Comparison of ENCODE assay signal across 34 mouse cellular contexts in genomic region chr12:76446201-76446600, GRCm38 (mm10). TPM values are rescaled to one million over a fixed set of nuclear protein-coding genes. Genes with fewer than 3 reads are reported as not detected.
DNase-seq lines count a peak whose midpoint lies in the region; ATAC-seq lines count a peak whose summit lies in the region.
"Had no signal": no experiment of that assay in that cellular context is flagged by ENCODE, and none has a peak within 500 bp of the region (broad histone marks: within the 10 kb centered on the region; RNA-seq: fewer than 3 reads in every experiment).

No protein-coding gene starts in this region.

- no peak overlapping the region for H3K4me3 ChIP-seq in heart, embryonic 11.5 days (ENCODE audit: low read depth, low read length)
- no peak overlapping the region for H3K4me3 ChIP-seq in forebrain, embryonic 12.5 days (replicated peaks)
- H3K4me3 ChIP-seq: erythroblast, embryonic 14.5 days; heart, embryonic 10.5 days; hindbrain, embryonic 12.5 days; limb, embryonic 10.5 days; limb, embryonic 15.5 days; myocyte; neural tube, embryonic 13.5 days; stomach, embryonic 15.5 days had no signal

- no peak overlapping the region for H3K4me2 ChIP-seq in heart, embryonic 11.5 days
- no peak overlapping the region for H3K4me2 ChIP-seq in forebrain, embryonic 12.5 days
- H3K4me2 ChIP-seq: hindbrain, embryonic 12.5 days; limb, embryonic 15.5 days; lung, embryonic 14.5 days; midbrain, embryonic 11.5 days; neural tube, embryonic 13.5 days; stomach, embryonic 15.5 days had no signal

- H3K27ac ChIP-seq in heart, embryonic 11.5 days (ENCODE audit: low read depth, low read length), result no peak overlapping the region
- H3K27ac ChIP-seq in forebrain, embryonic 12.5 days, result no peak overlapping the region
- H3K27ac ChIP-seq: hindbrain, embryonic 12.5 days; limb, embryonic 10.5 days; limb, embryonic 15.5 days; liver, embryonic 14.5 days; neural tube, embryonic 13.5 days; stomach, embryonic 15.5 days had no signal

- no peaks in the 10 kb centered on the region for H3K36me3 ChIP-seq in heart, embryonic 11.5 days (ENCODE audit: control insufficient read depth, insufficient read depth, low read length)
- H3K36me3 ChIP-seq in forebrain, embryonic 12.5 days (replicated peaks), result no peaks in the 10 kb centered on the region
- H3K36me3 ChIP-seq: heart, embryonic 10.5 days; hindbrain, embryonic 12.5 days; limb, embryonic 10.5 days; limb, embryonic 15.5 days; neural tube, embryonic 13.5 days; stomach, embryonic 15.5 days had no signal

- no peak for ATAC-seq in heart, embryonic 11.5 days (replicated peaks; ENCODE audit: insufficient number of reproducible peaks, low FRiP score, low TSS enrichment)
- no peak for ATAC-seq in forebrain, embryonic 12.5 days (ENCODE audit: low FRiP score)
- ATAC-seq: activated CD4-positive, CD25-positive, alpha-beta regulatory T cell, adult 4 months; forebrain, postnatal 0 days had no signal

- H3K4me1 ChIP-seq in heart, embryonic 11.5 days (ENCODE audit: control insufficient read depth, insufficient read depth, low read length), result no peaks in the 10 kb centered on the region
- H3K4me1 ChIP-seq in forebrain, embryonic 12.5 days, result no peaks in the 10 kb centered on the region
- H3K4me1 ChIP-seq: hindbrain, embryonic 12.5 days; limb, embryonic 10.5 days; limb, embryonic 15.5 days; neural tube, embryonic 13.5 days; stomach, embryonic 15.5 days had no signal

- 92% methylated on average over 11 of the region's 11 CpGs for WGBS in heart, embryonic 11.5 days (ENCODE audit: insufficient replicate concordance)
- WGBS in forebrain, embryonic 12.5 days, result 91% methylated on average over 11 of the region's 11 CpGs

- no peaks in the 10 kb centered on the region for H3K9me3 ChIP-seq in heart, embryonic 11.5 days (replicated peaks; ENCODE audit: control insufficient read depth, low read length)
- H3K9me3 ChIP-seq in forebrain, embryonic 12.5 days, result no peaks in the 10 kb centered on the region
- H3K9me3 ChIP-seq: heart, embryonic 10.5 days; hindbrain, embryonic 12.5 days; limb, embryonic 10.5 days; limb, embryonic 15.5 days; neural tube, embryonic 13.5 days; stomach, embryonic 15.5 days had no signal

- no peaks in the 10 kb centered on the region for H3K27me3 ChIP-seq in heart, embryonic 11.5 days (ENCODE audit: control insufficient read depth, insufficient read depth, low read length)
- no peaks in the 10 kb centered on the region for H3K27me3 ChIP-seq in forebrain, embryonic 12.5 days
- H3K27me3 ChIP-seq: hindbrain, embryonic 12.5 days; limb, embryonic 15.5 days; neural tube, embryonic 13.5 days; stomach, embryonic 15.5 days had no signal

- DNase-seq in retina, postnatal 1 day, result peak; percentile 33
- DNase-seq in retina, embryonic 14.5 days (ENCODE audit: low spot score), result no peak
- peak; percentile 89 for DNase-seq in kidney, adult 9 months
- DNase-seq in kidney, postnatal 10 days, result peak; percentile 65
- no peak for DNase-seq in layer of hippocampus, adult 9-10 months (ENCODE audit: low spot score)
- DNase-seq in gastrocnemius, postnatal 4 days (ENCODE audit: low spot score in 2 of 2), result no peak
- DNase-seq: adrenal gland, adult 2 months; adrenal gland, postnatal 36 days; cerebellum, adult 18-20 months; cerebellum, postnatal 10 days; forebrain, postnatal 0 days; gastrocnemius, postnatal 14 days; heart, adult 11 months; heart, postnatal 36 days; layer of hippocampus, adult 9-11 months; lung, embryonic 14.5 days; lung, postnatal 14 days; right cerebral cortex, postnatal 14 days; thymus, postnatal 14 days had no signal

- no peak overlapping the region for H3K9ac ChIP-seq in heart, embryonic 11.5 days (ENCODE audit: low read depth, low read length)
- no peak overlapping the region for H3K9ac ChIP-seq in forebrain, embryonic 12.5 days
- H3K9ac ChIP-seq: forebrain, postnatal 0 days; hindbrain, embryonic 12.5 days; limb, embryonic 15.5 days; liver, embryonic 14.5 days; lung, embryonic 14.5 days; neural tube, embryonic 13.5 days; stomach, embryonic 15.5 days had no signal

RNA-seq across cellular contexts. Expression of gene Ppp1r36, which starts 28.9 kb away (rescaled TPM):
- under 1 TPM in 1 of 2 experiments, not detected in 1; 0.44 TPM for total RNA-seq in gastrocnemius, postnatal 4 days (2021)
- 2.8 and 3.7 TPM in 2 replicates for polyA plus RNA-seq in heart, embryonic 11.5 days (2014; fragmentation: Nextera tagmentation; extraction: Ambion mirVana)
- polyA plus RNA-seq in forebrain, embryonic 12.5 days (2016; fragmentation: Nextera tagmentation; extraction: Ambion mirVana), result 0.13 and 0.93 TPM in 2 replicates
- total RNA-seq: adrenal gland, postnatal 36 days; heart, postnatal 36 days had no signal
- polyA plus RNA-seq: activated CD4-positive, CD25-positive, alpha-beta regulatory T cell, adult 4 months; adrenal gland, adult 2 months; erythroblast, embryonic 14.5 days; large intestine, adult 2 months; myocyte; small intestine, adult 2 months had no signal

RNA-seq across cellular contexts. Expression of gene Hspa2, which starts 42.2 kb away (rescaled TPM):
- 1 to 10 TPM; 6.0 to 6.7 TPM for total RNA-seq in gastrocnemius, postnatal 4 days (2021)
- polyA plus RNA-seq in heart, embryonic 11.5 days (2014; fragmentation: Nextera tagmentation; extraction: Ambion mirVana), result 19.5 and 20.6 TPM in 2 replicates
- 4.6 and 4.8 TPM in 2 replicates for polyA plus RNA-seq in forebrain, embryonic 12.5 days (2016; fragmentation: Nextera tagmentation; extraction: Ambion mirVana)

Comparison
In these comparisons a context has a peak if more than half of its experiments do, and no peak if none do; other contexts are left out.
1. DNase-seq: peak in retina, postnatal 1 day (single experiment), kidney, adult 9 months (single experiment) and kidney, postnatal 10 days (single experiment); none in retina, embryonic 14.5 days (single experiment), layer of hippocampus, adult 9-10 months (single experiment) and gastrocnemius, postnatal 4 days (0 of 2).